Mouse (Mus musculus) left cerebral cortex, postnatal 36 days (tissue): Measurements from ENCODE around the gene Pnma1. TPM values are rescaled to one million over a fixed set of nuclear protein-coding genes. Genes with fewer than 3 reads are reported as not detected.

Experiments used
- DNase-seq, 2 experiments: peaks; one replicate each; pipeline ENCODE4 v3.0.0; 2021 to 2022; ENCODE audit warnings: low spot score in 2 of 2, mixed read lengths in 1 of 2
- intact Hi-C: fragments of 180-260 bp; cut with DNase I; formaldehyde crosslinking; loops from one replicate; pipeline ENCODE4 v1.15.1; 2025
- total RNA-seq, 2 experiments: library from RNA; stranded (reverse); gene quantifications; 2 replicates each; pipeline ENCODE4 v1.2.3; 2021

The Pnma1 gene
- total RNA-seq, 2 experiments from 2014 or later: 3.6 to 6.0 TPM

GRCm38 (mm10) chr12:84161116-84161515 lies 12.8 kb upstream of the Pnma1 start:
- intact Hi-C loops: loop anchor here (10.0 kb wide), 1 partner anchor 154 kb away; the partner anchor contains the start of gene Zfp410

GRCm38 (mm10) chr12:84160491-84160890 lies 12.2 kb upstream of the Pnma1 start:
- DNase-seq: no peak
- intact Hi-C loops: loop anchor here (10.0 kb wide), 1 partner anchor 154 kb away; the partner anchor contains the start of gene Zfp410

More at GRCm38 (mm10) chr12:84161116-84161515, 12.8 kb upstream of the Pnma1 start:
- DNase-seq: no peak

- intact Hi-C loops: no loop called here
- no peak for DNase-seq
Observed at GRCm38 (mm10) chr12:84158156-84158555, 9.9 kb upstream of the Pnma1 start.

- intact Hi-C loops: no loop called here
- DNase-seq: no peak
Observed at GRCm38 (mm10) chr12:84156210-84156609, 7.9 kb upstream of the Pnma1 start.

GRCm38 (mm10) chr12:84155523-84155871 lies 7.2 kb upstream of the Pnma1 start:
- intact Hi-C loops: no loop called here
- no peak for DNase-seq

- intact Hi-C loops: no loop called here
- DNase-seq: no peak
Observed at GRCm38 (mm10) chr12:84154786-84155522, 6.7 kb upstream of the Pnma1 start.

GRCm38 (mm10) chr12:84153414-84153813 lies 5.1 kb upstream of the Pnma1 start:
- DNase-seq: no peak
- intact Hi-C loops: no loop called here

GRCm38 (mm10) chr12:84152352-84153190 lies 4.3 kb upstream of the Pnma1 start:
- intact Hi-C loops: no loop called here
- no peak for DNase-seq

GRCm38 (mm10) chr12:84151911-84152310 lies 3.6 kb upstream of the Pnma1 start:
- no peak for DNase-seq
- intact Hi-C loops: no loop called here

GRCm38 (mm10) chr12:84150976-84151375 lies 2.7 kb upstream of the Pnma1 start:
- intact Hi-C loops: no loop called here
- DNase-seq: no peak

- no peak for DNase-seq
- intact Hi-C loops: no loop called here
Observed at GRCm38 (mm10) chr12:84149971-84150370, 1.7 kb upstream of the Pnma1 start.

- DNase-seq: no peak
- intact Hi-C loops: no loop called here
Observed at GRCm38 (mm10) chr12:84148622-84149012, 328 bp upstream of the Pnma1 start.

- no peak for DNase-seq
- intact Hi-C loops: no loop called here
Observed at GRCm38 (mm10) chr12:84142281-84143050, 5.8 kb downstream of the Pnma1 start.

GRCm38 (mm10) chr12:84141271-84141670 lies 7.0 kb downstream of the Pnma1 start:
- no peak for DNase-seq
- intact Hi-C loops: no loop called here

- intact Hi-C loops: no loop called here
- no peak for DNase-seq
Observed at GRCm38 (mm10) chr12:84140135-84140534, 8.2 kb downstream of the Pnma1 start.

GRCm38 (mm10) chr12:84137131-84137530 lies 11.2 kb downstream of the Pnma1 start:
- no peak for DNase-seq
- intact Hi-C loops: no loop called here

GRCm38 (mm10) chr12:84132265-84132664 lies 16.0 kb downstream of the Pnma1 start:
- DNase-seq: no peak
- intact Hi-C loops: no loop called here

- DNase-seq: no peak
- intact Hi-C loops: no loop called here
Observed at GRCm38 (mm10) chr12:84129931-84130330, 18.4 kb downstream of the Pnma1 start.

GRCm38 (mm10) chr12:84128576-84128975 lies 19.7 kb downstream of the Pnma1 start:
- intact Hi-C loops: no loop called here
- DNase-seq: no peak

- DNase-seq: no peak
- intact Hi-C loops: no loop called here
Observed at GRCm38 (mm10) chr12:84126899-84127298, 21.4 kb downstream of the Pnma1 start.
